Mouse (Mus musculus): ENCODE results near the gene Tmem87a. TPM values are rescaled to one million over a fixed set of nuclear protein-coding genes. Genes with fewer than 3 reads are reported as not detected.

Tmem87a gene
- polyA plus RNA-seq, 1 experiment from 2014 or later, result 12.0 TPM

GRCm38 (mm10) chr2:120373858-120374257, 30.1 kb downstream of the Tmem87a start:
- 93% methylated on average over 4 of the region's 4 CpGs for WGBS
- no peaks in the 10 kb centered on the region for H3K4me1 ChIP-seq (ENCODE audit: insufficient read depth, low read depth, low read length)
- TF ChIP-seq EP300 (IDR thresholded peaks at IDR 0.05) (no peak), CTCF (IDR thresholded peaks at IDR 0.05) (no peak)
- H3K4me3 ChIP-seq (ENCODE audit: low read depth, low read length), result no peak overlapping the region
- H3K27me3 ChIP-seq (replicated peaks; ENCODE audit: insufficient read depth, low read length), result no peaks in the 10 kb centered on the region
- DNase-seq (ENCODE audit: low spot score) (no peak), ATAC-seq (no peak)
- no peaks in the 10 kb centered on the region for H3K9me3 ChIP-seq (ENCODE audit: low read length)
- no peak overlapping the region for H3K27ac ChIP-seq (ENCODE audit: low read length)
- no peak overlapping the region for H3K9ac ChIP-seq (replicated peaks; ENCODE audit: low read depth)
- no peak overlapping the region for H3K4me2 ChIP-seq (replicated peaks; ENCODE audit: low read depth, low read length)
- H3K36me3 ChIP-seq (ENCODE audit: insufficient read depth, low read length), result peaks cover 44% of the 10 kb centered on the region

GRCm38 (mm10) chr2:120367416-120368207, 36.3 kb downstream of the Tmem87a start:
- DNase-seq (ENCODE audit: low spot score) (no peak), ATAC-seq (no peak)
- Histone ChIP-seq H3K27me3 (replicated peaks; ENCODE audit: insufficient read depth, low read length) (no peaks in the 10 kb centered on the region), H3K27ac (ENCODE audit: low read length) (no peak overlapping the region), H3K4me1 (ENCODE audit: insufficient read depth, low read depth, low read length) (no peaks in the 10 kb centered on the region), H3K9me3 (ENCODE audit: low read length) (no peaks in the 10 kb centered on the region), H3K9ac (replicated peaks; ENCODE audit: low read depth) (no peak overlapping the region), H3K4me2 (replicated peaks; ENCODE audit: low read depth, low read length) (no peak overlapping the region), H3K4me3 (ENCODE audit: low read depth, low read length) (no peak overlapping the region), H3K36me3 (ENCODE audit: insufficient read depth, low read length) (peaks cover 28% of the 10 kb centered on the region)
- TF ChIP-seq EP300 (IDR thresholded peaks at IDR 0.05) (no peak), CTCF (IDR thresholded peaks at IDR 0.05) (no peak)
- 95% methylated on average over 4 of the region's 4 CpGs for WGBS

GRCm38 (mm10) chr2:120366501-120366900, 37.4 kb downstream of the Tmem87a start:
- 90% methylated on average over 3 of the region's 3 CpGs for WGBS
- Histone ChIP-seq H3K36me3 (ENCODE audit: insufficient read depth, low read length) (peaks cover 24% of the 10 kb centered on the region), H3K4me1 (ENCODE audit: insufficient read depth, low read depth, low read length) (no peaks in the 10 kb centered on the region), H3K27ac (ENCODE audit: low read length) (no peak overlapping the region), H3K4me3 (ENCODE audit: low read depth, low read length) (no peak overlapping the region), H3K9me3 (ENCODE audit: low read length) (no peaks in the 10 kb centered on the region), H3K9ac (replicated peaks; ENCODE audit: low read depth) (no peak overlapping the region), H3K4me2 (replicated peaks; ENCODE audit: low read depth, low read length) (no peak overlapping the region), H3K27me3 (replicated peaks; ENCODE audit: insufficient read depth, low read length) (no peaks in the 10 kb centered on the region)
- TF ChIP-seq CTCF (IDR thresholded peaks at IDR 0.05) (no peak), EP300 (IDR thresholded peaks at IDR 0.05) (no peak)
- DNase-seq (ENCODE audit: low spot score) (no peak), ATAC-seq (no peak)

- H3K4me1 ChIP-seq (ENCODE audit: insufficient read depth, low read depth, low read length), result no peaks in the 10 kb centered on the region
- TF ChIP-seq EP300 (IDR thresholded peaks at IDR 0.05), result no peak
- no peak for TF ChIP-seq CTCF (IDR thresholded peaks at IDR 0.05)
- H3K27ac ChIP-seq (ENCODE audit: low read length), result no peak overlapping the region
- no peak overlapping the region for H3K4me3 ChIP-seq (ENCODE audit: low read depth, low read length)
- H3K9ac ChIP-seq (replicated peaks; ENCODE audit: low read depth), result no peak overlapping the region
- no peaks in the 10 kb centered on the region for H3K9me3 ChIP-seq (ENCODE audit: low read length)
- no peak overlapping the region for H3K4me2 ChIP-seq (replicated peaks; ENCODE audit: low read depth, low read length)
- ATAC-seq (no peak), DNase-seq (ENCODE audit: low spot score) (no peak)
- H3K36me3 ChIP-seq (ENCODE audit: insufficient read depth, low read length), result peaks cover 28% of the 10 kb centered on the region
- whole genome bisulfite sequencing, result 56% methylated on average over 1 of the region's 1 CpGs
- H3K27me3 ChIP-seq (replicated peaks; ENCODE audit: insufficient read depth, low read length), result no peaks in the 10 kb centered on the region
Observed at GRCm38 (mm10) chr2:120360425-120360824, 43.5 kb downstream of the Tmem87a start.

- peak within 1 kb of the TSS; percentile 83 for H3K4me2 ChIP-seq (replicated peaks; ENCODE audit: low read depth, low read length)
- TF ChIP-seq CTCF (IDR thresholded peaks at IDR 0.05) (no peak), EP300 (IDR thresholded peaks at IDR 0.05) (no peak)
- ATAC-seq (peak; percentile 97), DNase-seq (ENCODE audit: low spot score) (peak; percentile 94)
- H3K27ac ChIP-seq (ENCODE audit: low read length), result peak within 1 kb of the TSS; percentile 51
- H3K4me1 ChIP-seq (ENCODE audit: insufficient read depth, low read depth, low read length), result peaks cover 4% of the 10 kb centered on the region; the same call in 1 of the 2 replicates
- H3K36me3 ChIP-seq (ENCODE audit: insufficient read depth, low read length), result peaks cover 11% of the 10 kb centered on the region; the same call in 1 of the 2 replicates
- no peaks in the 10 kb centered on the region for H3K27me3 ChIP-seq (replicated peaks; ENCODE audit: insufficient read depth, low read length)
- no peaks in the 10 kb centered on the region for H3K9me3 ChIP-seq (ENCODE audit: low read length)
- 11% methylated on average over 43 of the region's 44 CpGs for WGBS
- peak within 1 kb of the TSS; percentile 87 for H3K9ac ChIP-seq (replicated peaks; ENCODE audit: low read depth)
- H3K4me3 ChIP-seq (ENCODE audit: low read depth, low read length), result peak within 1 kb of the TSS; percentile 85
Observed at GRCm38 (mm10) chr2:120352682-120353646, 50.9 kb downstream of the Tmem87a start, which contains the start of gene Vps39. Vps39 (minus strand) TSS chr2:120353137.

- no peaks in the 10 kb centered on the region for H3K9me3 ChIP-seq (ENCODE audit: low read length)
- TF ChIP-seq CTCF (IDR thresholded peaks at IDR 0.05) (no peak), EP300 (IDR thresholded peaks at IDR 0.05) (no peak)
- DNase-seq (ENCODE audit: low spot score) (peak; percentile 36), ATAC-seq (no peak)
- no peak overlapping the region for H3K4me3 ChIP-seq (ENCODE audit: low read depth, low read length)
- no peaks in the 10 kb centered on the region for H3K27me3 ChIP-seq (replicated peaks; ENCODE audit: insufficient read depth, low read length)
- WGBS, result 52% methylated on average over 5 of the region's 5 CpGs
- peaks cover 13% of the 10 kb centered on the region for H3K36me3 ChIP-seq (ENCODE audit: insufficient read depth, low read length)
- H3K27ac ChIP-seq (ENCODE audit: low read length), result no peak overlapping the region
- H3K4me2 ChIP-seq (replicated peaks; ENCODE audit: low read depth, low read length), result no peak overlapping the region
- no peak overlapping the region for H3K9ac ChIP-seq (replicated peaks; ENCODE audit: low read depth)
- H3K4me1 ChIP-seq (ENCODE audit: insufficient read depth, low read depth, low read length), result peaks cover 4% of the 10 kb centered on the region; the same call in 1 of the 2 replicates
Observed at GRCm38 (mm10) chr2:120351321-120351720, 52.6 kb downstream of the Tmem87a start.

Measured in lung, postnatal 0 days (tissue).